Mouse (Mus musculus): ENCODE measurements at regions not wholly inside any gene's neighbourhood (a gene's known extent, or its start where the extent isn't known, plus 50 kb on each side); places are given as distances from the start of the nearest gene placed in this dataset.
"Not testable (repeated sequence)": the region's sequence is repeated elsewhere in the genome, so short reads cannot be mapped to it uniquely, and the experiment has no call there.

DNA sequence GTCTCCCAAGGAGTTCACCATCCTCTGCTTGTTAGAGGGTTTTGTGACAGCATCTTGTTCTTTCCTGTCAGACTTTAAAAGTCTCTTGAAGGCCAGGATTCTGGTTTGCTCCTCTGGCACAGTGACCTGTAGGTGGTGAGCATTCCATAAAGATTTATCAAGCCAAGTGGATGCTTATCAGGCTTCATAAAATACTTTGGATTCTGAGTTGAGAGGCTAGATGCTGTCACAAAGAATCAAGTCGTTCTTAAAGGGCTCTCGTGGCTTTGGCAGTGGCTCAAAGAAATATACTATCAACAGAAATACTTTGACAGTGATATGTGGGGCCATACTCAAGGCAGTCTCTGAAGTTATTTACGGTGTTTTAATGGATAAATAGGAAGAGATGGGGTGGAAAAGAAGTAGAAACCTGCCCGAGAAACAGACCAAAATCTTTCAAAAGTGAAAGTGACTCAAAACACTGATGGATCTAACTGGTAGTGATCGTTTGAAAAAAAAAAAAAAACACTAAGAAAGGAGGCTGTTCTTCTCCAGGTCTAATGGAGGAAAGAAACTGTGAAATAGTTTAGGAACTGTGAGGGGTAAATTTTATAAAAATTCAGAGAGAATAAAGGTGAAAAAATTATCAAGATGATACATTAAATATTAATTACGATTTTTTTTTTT, 273.2 kb upstream of the Pfkp start:
- ATAC-seq: no peak
- H3K27me3 ChIP-seq (replicated peaks; ENCODE audit: control insufficient read depth, insufficient read depth, low read length): no peaks in the 10 kb centered on the region
- H3K4me3 ChIP-seq (ENCODE audit: low read length): no peak overlapping the region
- no peaks in the 10 kb centered on the region for H3K36me3 ChIP-seq (ENCODE audit: control insufficient read depth, insufficient read depth, low read length)
- H3K27ac ChIP-seq (ENCODE audit: low read depth, low read length): no peak overlapping the region
- 56% methylated on average over 6 of the region's 6 CpGs for WGBS
- H3K9me3 ChIP-seq (ENCODE audit: control insufficient read depth, low read length): no peaks in the 10 kb centered on the region
- H3K4me1 ChIP-seq (ENCODE audit: control insufficient read depth, insufficient read depth, low read depth, low read length): no peaks in the 10 kb centered on the region
- no peak overlapping the region for H3K4me2 ChIP-seq (ENCODE audit: low read length)
- no peak overlapping the region for H3K9ac ChIP-seq (ENCODE audit: low read depth, low read length)

GRCm38 (mm10) chr13:6906000-6906399, 257.4 kb upstream of the Pfkp start:
- Histone ChIP-seq H3K9me3 (ENCODE audit: control insufficient read depth, low read length) (no peaks in the 10 kb centered on the region), H3K4me3 (ENCODE audit: low read length) (no peak overlapping the region), H3K4me1 (ENCODE audit: control insufficient read depth, insufficient read depth, low read depth, low read length) (no peaks in the 10 kb centered on the region), H3K9ac (ENCODE audit: low read depth, low read length) (no peak overlapping the region), H3K4me2 (ENCODE audit: low read length) (no peak overlapping the region), H3K27ac (ENCODE audit: low read depth, low read length) (no peak overlapping the region), H3K36me3 (ENCODE audit: control insufficient read depth, insufficient read depth, low read length) (no peaks in the 10 kb centered on the region), H3K27me3 (replicated peaks; ENCODE audit: control insufficient read depth, insufficient read depth, low read length) (no peaks in the 10 kb centered on the region)
- ATAC-seq: no peak

DNA sequence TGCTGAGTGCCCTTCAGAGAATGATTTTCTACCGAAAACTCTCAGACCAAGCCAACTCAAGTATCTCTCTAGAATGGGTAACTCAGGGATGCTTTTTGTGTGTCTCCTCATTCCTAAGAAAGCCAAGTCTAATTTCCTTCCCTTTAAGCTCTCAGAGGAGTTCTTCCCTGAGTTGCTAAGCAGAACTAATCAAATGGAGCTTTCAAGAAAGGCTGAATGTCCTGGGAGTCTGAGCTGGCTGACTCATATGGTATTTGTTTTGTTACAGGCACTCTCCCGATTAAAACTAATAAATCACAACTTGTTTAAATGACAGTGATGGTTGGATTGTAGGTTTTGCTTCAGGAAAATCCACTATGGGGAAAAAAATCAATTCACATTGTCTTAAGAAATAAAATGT, 253.1 kb upstream of the Pfkp start:
- no peak overlapping the region for H3K4me2 ChIP-seq (ENCODE audit: low read length)
- H3K4me3 ChIP-seq (ENCODE audit: low read length): no peak overlapping the region
- no peak overlapping the region for H3K27ac ChIP-seq (ENCODE audit: low read depth, low read length)
- H3K9me3 ChIP-seq (ENCODE audit: control insufficient read depth, low read length): no peaks in the 10 kb centered on the region
- WGBS: 50% methylated on average over 2 of the region's 2 CpGs
- ATAC-seq: peak; percentile 54; the same call in 1 of the 2 replicates
- no peaks in the 10 kb centered on the region for H3K4me1 ChIP-seq (ENCODE audit: control insufficient read depth, insufficient read depth, low read depth, low read length)
- H3K36me3 ChIP-seq (ENCODE audit: control insufficient read depth, insufficient read depth, low read length): no peaks in the 10 kb centered on the region
- no peaks in the 10 kb centered on the region for H3K27me3 ChIP-seq (replicated peaks; ENCODE audit: control insufficient read depth, insufficient read depth, low read length)
- no peak overlapping the region for H3K9ac ChIP-seq (ENCODE audit: low read depth, low read length)

DNA sequence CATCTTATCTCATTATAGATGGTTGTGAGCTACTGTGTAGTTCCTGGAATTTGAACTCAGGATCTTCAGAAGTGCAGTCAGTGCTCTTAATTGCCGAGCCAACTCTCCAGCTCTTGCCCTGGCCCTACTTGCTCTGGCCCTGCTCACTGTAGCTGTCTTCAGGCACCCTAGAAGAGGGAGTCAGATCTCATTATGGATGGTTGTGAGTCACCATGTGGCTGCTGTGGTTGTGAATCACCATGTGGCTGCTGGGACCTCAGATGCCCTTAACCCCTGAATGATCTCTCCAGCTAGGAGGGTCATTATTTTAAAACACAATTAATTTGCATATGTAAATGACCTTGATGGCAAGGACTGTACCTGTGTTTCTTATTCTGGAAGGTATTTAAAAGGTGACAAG, 249.1 kb upstream of the Pfkp start:
- H3K9me3 ChIP-seq (ENCODE audit: control insufficient read depth, low read length): no peaks in the 10 kb centered on the region
- no peaks in the 10 kb centered on the region for H3K27me3 ChIP-seq (replicated peaks; ENCODE audit: control insufficient read depth, insufficient read depth, low read length)
- no peak overlapping the region for H3K9ac ChIP-seq (ENCODE audit: low read depth, low read length)
- no peak overlapping the region for H3K4me3 ChIP-seq (ENCODE audit: low read length)
- H3K4me2 ChIP-seq (ENCODE audit: low read length): no peak overlapping the region
- H3K36me3 ChIP-seq (ENCODE audit: control insufficient read depth, insufficient read depth, low read length): no peaks in the 10 kb centered on the region
- no peak overlapping the region for H3K27ac ChIP-seq (ENCODE audit: low read depth, low read length)
- ATAC-seq: no peak
- H3K4me1 ChIP-seq (ENCODE audit: control insufficient read depth, insufficient read depth, low read depth, low read length): no peaks in the 10 kb centered on the region
- WGBS: 89% methylated on average over 1 of the region's 1 CpGs

GRCm38 (mm10) chr13:6891458-6892076, 243.0 kb upstream of the Pfkp start:
- Histone ChIP-seq H3K4me2 (ENCODE audit: low read length) (no peak overlapping the region), H3K9ac (ENCODE audit: low read depth, low read length) (no peak overlapping the region), H3K4me3 (ENCODE audit: low read length) (no peak overlapping the region), H3K27ac (ENCODE audit: low read depth, low read length) (no peak overlapping the region), H3K9me3 (ENCODE audit: control insufficient read depth, low read length) (no peaks in the 10 kb centered on the region), H3K36me3 (ENCODE audit: control insufficient read depth, insufficient read depth, low read length) (no peaks in the 10 kb centered on the region), H3K27me3 (replicated peaks; ENCODE audit: control insufficient read depth, insufficient read depth, low read length) (no peaks in the 10 kb centered on the region), H3K4me1 (ENCODE audit: control insufficient read depth, insufficient read depth, low read depth, low read length) (no peaks in the 10 kb centered on the region)
- 0 out of 2 replicates have a peak, but pooled peaks have one; percentile 24 for ATAC-seq
- 16% methylated on average over 5 of the region's 5 CpGs for WGBS

DNA sequence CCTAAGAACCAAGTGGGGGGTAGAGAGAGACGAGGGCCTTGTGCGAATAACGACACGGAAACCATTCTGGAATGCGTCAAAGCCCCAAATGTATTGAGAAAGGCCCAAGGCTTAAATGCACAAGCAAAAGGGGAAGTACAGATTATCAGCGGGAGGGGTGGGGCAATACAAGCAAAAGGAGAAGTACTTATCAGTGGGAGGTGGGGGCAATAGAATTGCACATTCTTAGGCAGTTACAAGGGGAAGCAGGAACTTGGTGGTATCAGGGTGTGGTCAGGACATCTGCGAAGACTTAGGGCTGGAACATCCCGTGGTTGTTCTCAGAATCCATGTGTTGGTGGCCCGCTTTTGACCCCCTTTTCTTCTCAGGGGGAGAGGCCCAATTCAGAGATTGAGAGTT, 240.9 kb upstream of the Pfkp start:
- H3K9me3 ChIP-seq (ENCODE audit: control insufficient read depth, low read length); H3K4me1 ChIP-seq (ENCODE audit: control insufficient read depth, insufficient read depth, low read depth, low read length); H3K27me3 ChIP-seq (replicated peaks; ENCODE audit: control insufficient read depth, insufficient read depth, low read length); ATAC-seq; H3K4me3 ChIP-seq (ENCODE audit: low read length); H3K9ac ChIP-seq (ENCODE audit: low read depth, low read length); H3K4me2 ChIP-seq (ENCODE audit: low read length); H3K27ac ChIP-seq (ENCODE audit: low read depth, low read length); H3K36me3 ChIP-seq (ENCODE audit: control insufficient read depth, insufficient read depth, low read length): not testable (repeated sequence)
- 89% methylated on average over 9 of the region's 9 CpGs for WGBS

DNA sequence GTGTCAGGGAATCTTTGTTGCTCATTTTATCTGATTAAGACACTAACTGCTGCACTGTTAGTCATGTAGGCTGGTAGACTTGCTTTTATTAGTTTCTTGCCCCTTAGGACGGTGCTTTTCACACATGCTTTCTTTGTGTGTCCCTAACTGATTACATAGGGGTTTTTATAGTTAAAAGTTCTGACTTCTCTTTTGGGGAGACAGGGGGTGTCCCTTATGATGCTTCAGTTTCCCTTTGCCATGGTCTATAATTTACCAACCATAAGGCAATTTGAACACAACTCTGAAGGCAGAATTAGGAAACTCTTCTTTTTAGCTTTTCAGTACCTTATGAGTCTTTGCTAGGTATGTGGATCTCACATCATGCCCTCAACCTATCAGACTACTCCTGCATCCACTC, 239.8 kb upstream of the Pfkp start:
- no peak overlapping the region for H3K27ac ChIP-seq (ENCODE audit: low read depth, low read length)
- no peaks in the 10 kb centered on the region for H3K36me3 ChIP-seq (ENCODE audit: control insufficient read depth, insufficient read depth, low read length)
- no peaks in the 10 kb centered on the region for H3K9me3 ChIP-seq (ENCODE audit: control insufficient read depth, low read length)
- no peak overlapping the region for H3K4me3 ChIP-seq (ENCODE audit: low read length)
- WGBS: 97% methylated on average over 1 of the region's 1 CpGs
- ATAC-seq: no peak
- H3K4me1 ChIP-seq (ENCODE audit: control insufficient read depth, insufficient read depth, low read depth, low read length): no peaks in the 10 kb centered on the region
- H3K4me2 ChIP-seq (ENCODE audit: low read length): no peak overlapping the region
- no peak overlapping the region for H3K9ac ChIP-seq (ENCODE audit: low read depth, low read length)
- H3K27me3 ChIP-seq (replicated peaks; ENCODE audit: control insufficient read depth, insufficient read depth, low read length): no peaks in the 10 kb centered on the region

- H3K4me1 ChIP-seq (ENCODE audit: control insufficient read depth, insufficient read depth, low read depth, low read length): no peaks in the 10 kb centered on the region
- H3K4me2 ChIP-seq (ENCODE audit: low read length): no peak overlapping the region
- no peaks in the 10 kb centered on the region for H3K27me3 ChIP-seq (replicated peaks; ENCODE audit: control insufficient read depth, insufficient read depth, low read length)
- no peak for ATAC-seq
- H3K27ac ChIP-seq (ENCODE audit: low read depth, low read length): no peak overlapping the region
- H3K9ac ChIP-seq (ENCODE audit: low read depth, low read length): no peak overlapping the region
- no peaks in the 10 kb centered on the region for H3K9me3 ChIP-seq (ENCODE audit: control insufficient read depth, low read length)
- WGBS: 95% methylated on average over 5 of the region's 5 CpGs
- no peak overlapping the region for H3K4me3 ChIP-seq (ENCODE audit: low read length)
- H3K36me3 ChIP-seq (ENCODE audit: control insufficient read depth, insufficient read depth, low read length): no peaks in the 10 kb centered on the region
Measured at GRCm38 (mm10) chr13:6877018-6877901, 228.7 kb upstream of the Pfkp start.

- Histone ChIP-seq H3K27ac (ENCODE audit: low read depth, low read length) (no peak overlapping the region), H3K4me2 (ENCODE audit: low read length) (no peak overlapping the region), H3K36me3 (ENCODE audit: control insufficient read depth, insufficient read depth, low read length) (no peaks in the 10 kb centered on the region), H3K9ac (ENCODE audit: low read depth, low read length) (no peak overlapping the region), H3K4me3 (ENCODE audit: low read length) (no peak overlapping the region), H3K9me3 (ENCODE audit: control insufficient read depth, low read length) (no peaks in the 10 kb centered on the region), H3K4me1 (ENCODE audit: control insufficient read depth, insufficient read depth, low read depth, low read length) (no peaks in the 10 kb centered on the region), H3K27me3 (replicated peaks; ENCODE audit: control insufficient read depth, insufficient read depth, low read length) (no peaks in the 10 kb centered on the region)
- 75% methylated on average over 1 of the region's 1 CpGs for WGBS
- ATAC-seq: no peak
Measured at GRCm38 (mm10) chr13:6862186-6862585, 213.6 kb upstream of the Pfkp start.

Measured in hindbrain, embryonic 16.5 days (tissue).